Mouse (Mus musculus): ENCODE measurements around the gene Chn2. TPM values are rescaled to one million over a fixed set of nuclear protein-coding genes. Genes with fewer than 3 reads are reported as not detected.

Chn2 gene
- polyA plus RNA-seq, 1 experiment from 2014 or later = 13.6 TPM

DNA sequence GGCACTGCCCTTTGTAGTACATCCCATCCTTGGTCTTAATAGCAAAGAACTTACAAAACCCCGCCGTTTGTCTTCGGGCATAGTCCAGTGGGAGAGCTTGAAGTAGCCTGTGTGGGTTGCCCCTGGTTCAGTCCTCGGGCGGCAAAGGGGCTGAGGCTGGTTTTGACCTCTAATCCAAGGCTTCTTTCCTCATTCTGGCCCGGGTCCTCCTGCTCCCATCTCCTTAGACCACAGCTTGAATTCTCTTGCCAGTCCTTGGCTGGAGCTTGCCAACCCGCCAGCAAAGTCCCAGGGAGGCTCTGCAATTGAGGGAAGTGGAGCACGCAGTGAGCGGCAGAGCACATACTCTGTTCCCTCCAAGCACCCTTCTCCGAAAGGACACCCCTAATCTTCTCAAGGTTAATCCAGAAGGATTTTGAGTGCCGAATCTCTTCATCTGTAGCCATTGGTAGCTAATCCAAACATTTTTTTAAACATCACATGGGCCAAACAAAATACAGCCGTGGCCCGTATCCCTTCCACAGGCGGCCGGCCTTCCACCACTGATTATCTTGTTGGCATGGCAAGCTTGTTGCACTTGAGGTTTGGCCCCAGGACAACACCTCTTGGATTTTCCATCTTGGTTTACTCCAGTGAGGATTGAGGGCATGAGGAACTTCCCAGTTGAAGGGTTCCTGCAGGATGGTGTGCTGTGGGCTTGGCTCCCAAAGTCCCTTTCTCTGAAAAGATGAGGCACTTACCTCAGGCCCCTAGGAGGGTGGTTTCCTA is 41.3 kb downstream of the Chn2 start:
- H3K9me3 ChIP-seq = no peaks in the 10 kb centered on the region
- H3K27ac ChIP-seq = no peak overlapping the region
- no peak overlapping the region for H3K9ac ChIP-seq
- ATAC-seq (ENCODE audit: borderline replicate concordance, extremely low read depth, low FRiP score, low TSS enrichment) = no peak
- 90% methylated on average over 15 of the region's 15 CpGs for WGBS
- H3K4me2 ChIP-seq = no peak overlapping the region
- H3K4me3 ChIP-seq = no peak overlapping the region
- H3K36me3 ChIP-seq = no peaks in the 10 kb centered on the region
- peaks cover 5% of the 10 kb centered on the region for H3K4me1 ChIP-seq
- H3K27me3 ChIP-seq = no peaks in the 10 kb centered on the region

DNA sequence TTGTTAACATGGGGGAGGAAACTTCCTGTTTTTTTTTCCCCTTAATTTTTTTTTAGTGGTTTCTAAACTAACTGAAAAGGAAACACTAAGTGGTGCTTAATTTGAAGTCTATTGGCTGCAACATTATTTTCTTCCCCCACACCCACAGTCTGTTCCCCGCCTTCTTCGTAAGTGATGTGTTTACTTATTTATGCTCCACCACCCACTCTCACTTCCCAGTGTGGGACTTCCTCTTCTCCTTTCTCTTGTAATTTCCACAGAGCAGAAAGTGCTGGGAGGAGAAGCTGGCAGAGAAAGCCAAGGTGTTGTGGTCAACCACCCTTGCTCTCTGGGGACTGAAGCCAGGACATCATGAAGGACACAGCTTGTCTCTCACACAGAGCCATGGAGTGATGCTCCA is 43.2 kb downstream of the Chn2 start:
- no peak for ATAC-seq (ENCODE audit: borderline replicate concordance, extremely low read depth, low FRiP score, low TSS enrichment)
- H3K9ac ChIP-seq = no peak overlapping the region
- H3K4me1 ChIP-seq = peaks cover 5% of the 10 kb centered on the region
- no peak overlapping the region for H3K4me2 ChIP-seq
- WGBS = 56% methylated on average over 2 of the region's 2 CpGs
- no peaks in the 10 kb centered on the region for H3K36me3 ChIP-seq
- H3K27me3 ChIP-seq = no peaks in the 10 kb centered on the region; the same call in 1 of the 2 replicates
- H3K9me3 ChIP-seq = no peaks in the 10 kb centered on the region
- no peak overlapping the region for H3K27ac ChIP-seq
- H3K4me3 ChIP-seq = no peak overlapping the region

DNA sequence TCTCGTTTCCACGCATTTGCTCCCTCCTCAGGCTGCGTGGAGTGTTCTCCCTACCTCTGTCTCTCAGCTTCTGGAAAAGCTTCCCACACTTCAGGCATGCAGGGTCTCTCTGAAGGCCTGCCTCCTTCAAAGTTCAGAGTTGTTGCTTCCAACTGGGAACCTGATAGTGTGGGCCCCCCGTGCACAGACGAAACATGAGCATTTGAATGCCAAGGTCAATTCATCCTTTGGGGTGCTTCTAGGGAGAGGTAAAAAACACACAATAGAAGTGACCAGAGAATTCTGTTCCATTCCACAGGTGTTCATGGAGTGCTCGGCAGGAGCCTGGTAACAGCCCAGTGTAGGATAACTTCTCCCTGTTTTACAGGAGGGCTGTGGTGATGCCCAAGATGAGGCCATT is 44.7 kb downstream of the Chn2 start:
- no peak overlapping the region for H3K4me3 ChIP-seq
- peaks cover 5% of the 10 kb centered on the region; the same call in 1 of the 2 replicates for H3K4me1 ChIP-seq
- no peaks in the 10 kb centered on the region for H3K36me3 ChIP-seq
- no peak overlapping the region for H3K9ac ChIP-seq
- 81% methylated on average over 6 of the region's 6 CpGs for WGBS
- no peaks in the 10 kb centered on the region for H3K9me3 ChIP-seq
- no peak for ATAC-seq (ENCODE audit: borderline replicate concordance, extremely low read depth, low FRiP score, low TSS enrichment)
- H3K27ac ChIP-seq = no peak overlapping the region
- H3K4me2 ChIP-seq = no peak overlapping the region
- H3K27me3 ChIP-seq = no peaks in the 10 kb centered on the region; the same call in 1 of the 2 replicates

DNA sequence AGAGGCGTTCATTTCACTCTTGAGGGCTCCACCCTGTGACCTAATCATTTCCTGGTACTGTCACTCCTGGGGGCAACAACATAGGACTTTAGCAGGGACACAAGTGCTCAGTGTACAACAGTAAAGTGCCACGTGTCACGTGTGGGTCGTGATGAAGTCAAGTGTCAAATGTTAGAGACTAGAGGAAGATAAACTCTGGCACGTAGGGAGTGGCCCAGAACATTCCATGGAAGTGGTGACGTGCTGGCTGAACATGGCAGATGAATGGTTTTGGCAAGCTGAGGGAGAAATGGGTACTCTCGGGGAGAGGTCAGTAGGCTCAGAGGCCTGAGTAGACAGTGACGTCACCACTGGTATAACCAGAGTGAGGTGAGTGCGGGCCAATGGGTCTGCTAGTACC is 45.7 kb downstream of the Chn2 start:
- ATAC-seq (ENCODE audit: borderline replicate concordance, extremely low read depth, low FRiP score, low TSS enrichment) = no peak

DNA sequence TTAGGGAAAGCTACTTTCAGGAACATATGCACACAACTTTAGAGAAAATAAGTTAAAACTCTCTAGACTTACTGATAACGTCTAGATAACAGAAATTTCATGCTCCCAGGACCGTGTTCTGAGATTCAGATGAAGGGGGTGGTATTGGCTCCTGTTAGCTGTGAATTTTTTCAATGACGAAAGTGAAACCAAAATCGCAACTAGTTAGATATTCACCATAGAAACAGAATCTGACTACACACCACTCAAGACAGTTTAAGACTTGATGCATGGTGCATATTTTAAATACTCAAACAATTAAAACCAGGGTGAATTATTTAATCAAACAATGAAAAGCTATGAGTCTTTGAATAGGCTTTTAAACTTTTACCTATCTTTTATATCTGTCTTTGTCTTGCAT is 48.8 kb downstream of the Chn2 start:
- no peak overlapping the region for H3K4me3 ChIP-seq
- ATAC-seq (ENCODE audit: borderline replicate concordance, extremely low read depth, low FRiP score, low TSS enrichment) = no peak
- H3K27ac ChIP-seq = no peak overlapping the region
- H3K9me3 ChIP-seq = no peaks in the 10 kb centered on the region
- H3K27me3 ChIP-seq = no peaks in the 10 kb centered on the region; the same call in 1 of the 2 replicates
- H3K4me2 ChIP-seq = no peak overlapping the region
- H3K4me1 ChIP-seq = 0 out of 2 replicates have a peak, but pooled peaks cover 5% of the 10 kb centered on the region
- 56% methylated on average over 4 of the region's 4 CpGs for WGBS
- no peak overlapping the region for H3K9ac ChIP-seq
- H3K36me3 ChIP-seq = no peaks in the 10 kb centered on the region

More for the DNA sequence above, 45.7 kb downstream of the Chn2 start:
- no peak overlapping the region for H3K27ac ChIP-seq
- peaks cover 5% of the 10 kb centered on the region; the same call in 1 of the 2 replicates for H3K4me1 ChIP-seq
- no peaks in the 10 kb centered on the region for H3K9me3 ChIP-seq
- no peaks in the 10 kb centered on the region for H3K36me3 ChIP-seq
- no peak overlapping the region for H3K4me3 ChIP-seq
- no peak overlapping the region for H3K9ac ChIP-seq
- H3K27me3 ChIP-seq = no peaks in the 10 kb centered on the region; the same call in 1 of the 2 replicates
- whole genome bisulfite sequencing = 68% methylated on average over 9 of the region's 9 CpGs
- H3K4me2 ChIP-seq = no peak overlapping the region

DNA sequence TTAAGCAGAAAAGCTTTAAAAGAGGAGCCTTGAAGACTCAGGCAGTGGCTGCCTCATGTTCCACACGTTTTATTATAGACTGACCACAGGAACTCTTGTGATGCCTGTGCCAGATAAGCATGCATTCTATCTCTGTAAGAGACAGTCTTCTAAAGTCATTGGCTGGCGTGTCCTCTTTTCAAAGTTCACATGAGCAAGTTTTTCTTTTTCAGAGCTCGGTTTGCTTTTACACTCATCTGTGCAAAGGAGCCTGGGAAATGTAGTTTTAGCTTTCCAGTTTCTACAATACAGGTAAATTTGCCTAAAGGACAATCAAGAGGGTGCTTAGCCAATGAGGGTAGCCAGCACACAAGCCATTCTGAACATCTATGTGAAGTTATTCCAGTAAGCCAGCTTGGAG is 51.5 kb downstream of the Chn2 start:
- Histone ChIP-seq H3K4me1 (no peaks in the 10 kb centered on the region), H3K9ac (no peak overlapping the region), H3K36me3 (no peaks in the 10 kb centered on the region), H3K27ac (no peak overlapping the region), H3K9me3 (no peaks in the 10 kb centered on the region), H3K4me3 (no peak overlapping the region), H3K27me3 (no peaks in the 10 kb centered on the region; the same call in 1 of the 2 replicates), H3K4me2 (no peak overlapping the region)
- WGBS = 63% methylated on average over 3 of the region's 3 CpGs
- no peak for ATAC-seq (ENCODE audit: borderline replicate concordance, extremely low read depth, low FRiP score, low TSS enrichment)

DNA sequence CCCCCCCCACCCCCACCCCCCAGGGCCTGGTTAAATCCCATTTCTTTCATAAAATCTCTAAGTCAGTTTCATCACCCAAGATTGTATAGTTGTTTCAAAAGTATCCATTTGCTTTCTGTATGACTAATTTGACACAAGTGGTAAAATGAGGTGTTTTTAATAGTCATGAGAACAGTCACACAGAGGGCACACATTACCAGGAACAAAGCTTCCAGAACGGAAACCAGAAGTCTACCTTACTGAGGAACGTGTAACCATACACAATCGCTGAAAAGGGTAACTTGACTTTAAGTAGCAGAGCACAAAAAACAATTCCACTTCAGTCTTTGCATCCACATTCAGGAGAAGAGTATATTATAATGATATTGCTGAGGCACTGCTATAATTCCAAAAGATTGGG is 53.6 kb downstream of the Chn2 start:
- Histone ChIP-seq H3K4me2 (no peak overlapping the region), H3K4me3 (no peak overlapping the region), H3K36me3 (no peaks in the 10 kb centered on the region), H3K27me3 (peaks cover 3% of the 10 kb centered on the region; the same call in 1 of the 2 replicates), H3K9me3 (no peaks in the 10 kb centered on the region), H3K27ac (no peak overlapping the region), H3K4me1 (no peaks in the 10 kb centered on the region), H3K9ac (no peak overlapping the region)
- ATAC-seq (ENCODE audit: borderline replicate concordance, extremely low read depth, low FRiP score, low TSS enrichment) = no peak
- 78% methylated on average over 3 of the region's 3 CpGs for WGBS

DNA sequence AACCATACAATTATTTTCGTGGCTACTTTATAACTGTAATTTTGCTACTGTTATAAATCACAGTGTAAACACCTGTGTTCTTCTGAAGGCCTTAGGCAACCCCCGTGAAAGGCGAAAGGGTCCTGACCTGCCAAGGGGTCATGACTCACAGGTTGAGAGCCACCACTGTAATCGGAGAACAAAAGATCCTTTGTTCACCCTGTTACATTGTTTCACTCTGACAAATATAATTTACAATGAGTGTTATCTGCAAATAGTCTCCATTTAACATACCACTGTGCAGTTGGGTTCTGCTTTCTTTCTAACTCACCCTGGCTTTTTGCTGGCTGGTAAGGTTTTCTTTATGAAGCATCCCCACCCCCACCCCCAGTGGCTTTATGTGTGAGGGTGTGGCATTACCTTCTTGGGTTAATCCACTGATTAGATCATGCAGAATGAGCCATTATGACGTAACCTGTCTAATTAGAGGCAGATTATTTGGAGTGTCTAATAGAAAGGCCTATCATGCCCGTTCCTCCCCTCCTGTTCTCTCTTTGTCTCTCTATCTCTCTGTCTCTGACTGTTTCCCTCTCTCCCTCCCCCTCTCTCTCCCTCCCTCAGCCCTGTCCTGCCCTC is 56.9 kb downstream of the Chn2 start:
- H3K4me3 ChIP-seq = no peak overlapping the region

DNA sequence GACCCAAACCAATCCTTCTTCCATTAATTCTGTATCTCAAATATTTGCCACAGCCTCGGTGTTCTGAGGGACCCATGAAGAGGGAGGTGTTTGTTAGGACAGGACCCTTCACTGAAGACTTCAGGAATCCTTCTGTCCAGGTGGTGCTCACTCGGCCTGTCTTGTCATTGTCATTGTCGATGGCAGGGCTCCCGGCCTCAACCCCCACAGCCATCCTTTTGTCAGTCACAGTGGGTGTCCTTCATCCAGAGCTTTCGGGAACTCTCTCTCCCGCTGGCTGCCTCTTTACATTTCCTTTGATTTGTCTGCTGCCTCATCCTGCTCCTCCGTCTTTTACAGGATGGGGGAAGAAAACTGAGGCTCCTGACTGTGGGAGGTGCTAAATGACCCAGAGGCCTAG is 57.5 kb downstream of the Chn2 start:
- no peak for ATAC-seq (ENCODE audit: borderline replicate concordance, extremely low read depth, low FRiP score, low TSS enrichment)
- H3K4me2 ChIP-seq = no peak overlapping the region
- H3K27ac ChIP-seq = no peak overlapping the region

More for the DNA sequence above, 56.9 kb downstream of the Chn2 start:
- peaks cover 3% of the 10 kb centered on the region; the same call in 1 of the 2 replicates for H3K27me3 ChIP-seq
- no peak overlapping the region for H3K9ac ChIP-seq
- no peak overlapping the region for H3K27ac ChIP-seq
- ATAC-seq (ENCODE audit: borderline replicate concordance, extremely low read depth, low FRiP score, low TSS enrichment) = no peak
- WGBS = 50% methylated on average over 6 of the region's 6 CpGs
- H3K4me1 ChIP-seq = peaks cover 7% of the 10 kb centered on the region
- no peaks in the 10 kb centered on the region for H3K36me3 ChIP-seq
- H3K9me3 ChIP-seq = no peaks in the 10 kb centered on the region
- H3K4me2 ChIP-seq = no peak overlapping the region

DNA sequence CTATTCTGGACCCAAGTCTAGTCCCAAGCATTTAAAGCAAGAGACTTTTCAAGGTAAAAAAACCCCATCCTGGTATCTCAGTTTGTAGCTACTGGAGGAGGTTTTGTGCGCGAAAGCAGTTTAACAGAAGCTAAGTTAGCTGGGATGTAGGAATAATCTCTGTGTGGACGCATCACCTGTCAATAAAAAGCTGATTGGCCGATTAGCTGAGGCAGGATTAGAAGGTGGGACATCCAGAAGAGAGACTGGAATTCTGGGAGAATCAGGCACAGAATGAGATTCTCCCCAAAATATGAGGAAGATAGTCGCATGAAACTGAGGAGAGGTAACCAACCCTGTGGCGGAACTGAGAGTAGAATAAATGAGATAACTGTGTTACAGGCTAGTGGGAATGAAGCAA is 59.0 kb downstream of the Chn2 start:
- no peak overlapping the region for H3K4me2 ChIP-seq
- 92% methylated on average over 6 of the region's 6 CpGs for WGBS
- no peaks in the 10 kb centered on the region for H3K9me3 ChIP-seq
- H3K36me3 ChIP-seq = no peaks in the 10 kb centered on the region
- peaks cover 3% of the 10 kb centered on the region; the same call in 1 of the 2 replicates for H3K27me3 ChIP-seq
- H3K4me1 ChIP-seq = peaks cover 11% of the 10 kb centered on the region
- H3K4me3 ChIP-seq = no peak overlapping the region
- H3K27ac ChIP-seq = no peak overlapping the region
- ATAC-seq (ENCODE audit: borderline replicate concordance, extremely low read depth, low FRiP score, low TSS enrichment) = no peak
- H3K9ac ChIP-seq = no peak overlapping the region

More for the DNA sequence above, 57.5 kb downstream of the Chn2 start:
- Histone ChIP-seq H3K4me1 (peaks cover 7% of the 10 kb centered on the region), H3K36me3 (no peaks in the 10 kb centered on the region), H3K9ac (no peak overlapping the region), H3K27me3 (peaks cover 3% of the 10 kb centered on the region; the same call in 1 of the 2 replicates), H3K9me3 (no peaks in the 10 kb centered on the region), H3K4me3 (no peak overlapping the region)
- WGBS = 48% methylated on average over 7 of the region's 7 CpGs

DNA sequence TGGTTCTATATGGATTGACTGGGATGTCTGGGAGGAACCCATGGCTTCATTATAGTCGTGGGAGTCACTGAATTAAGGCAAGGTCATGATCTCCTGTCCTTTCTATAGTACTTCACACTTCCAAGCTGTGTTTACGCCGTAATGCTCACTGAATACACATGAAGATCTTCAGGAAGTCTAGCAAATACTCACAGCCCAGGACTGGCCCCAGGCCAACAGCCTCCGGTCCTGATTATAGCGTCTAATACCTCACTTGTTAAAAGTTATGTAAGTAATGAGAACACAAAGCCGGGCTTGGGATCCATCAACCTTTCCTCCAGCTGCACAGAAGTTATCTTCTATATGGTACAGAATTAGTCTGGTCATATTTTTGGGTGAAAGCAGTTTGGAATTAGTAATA is 60.3 kb downstream of the Chn2 start:
- Histone ChIP-seq H3K4me2 (no peak overlapping the region), H3K27ac (no peak overlapping the region), H3K27me3 (peaks cover 3% of the 10 kb centered on the region; the same call in 1 of the 2 replicates), H3K9me3 (no peaks in the 10 kb centered on the region), H3K36me3 (no peaks in the 10 kb centered on the region), H3K9ac (no peak overlapping the region), H3K4me3 (no peak overlapping the region), H3K4me1 (peaks cover 15% of the 10 kb centered on the region)
- ATAC-seq (ENCODE audit: borderline replicate concordance, extremely low read depth, low FRiP score, low TSS enrichment) = peak; percentile 49; the same call in 1 of the 2 replicates
- WGBS = 11% methylated on average over 6 of the region's 6 CpGs

DNA sequence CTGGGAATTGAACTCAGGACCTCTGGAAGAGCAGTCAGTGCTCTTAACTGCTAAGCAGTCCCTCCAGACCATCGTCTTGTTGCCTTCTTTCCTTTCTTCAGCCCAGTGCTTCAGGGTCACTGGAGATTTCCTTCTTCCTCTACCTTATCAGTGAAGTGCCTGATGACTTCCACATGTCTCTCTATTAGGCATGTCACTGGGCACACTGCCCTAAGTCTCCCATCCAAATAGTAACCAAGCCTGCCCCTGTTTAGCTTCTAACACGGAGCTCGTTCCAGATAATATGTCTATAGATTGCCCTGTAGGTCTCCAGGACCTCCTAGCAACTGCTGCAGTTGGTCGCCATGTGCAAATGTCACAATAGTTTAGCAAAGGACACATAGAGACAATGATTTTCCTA is 62.9 kb downstream of the Chn2 start:
- WGBS = 61% methylated on average over 4 of the region's 4 CpGs
- no peak overlapping the region for H3K27ac ChIP-seq
- H3K4me3 ChIP-seq = no peak overlapping the region
- H3K27me3 ChIP-seq = peaks cover 3% of the 10 kb centered on the region; the same call in 1 of the 2 replicates
- no peak overlapping the region for H3K9ac ChIP-seq
- peaks cover 15% of the 10 kb centered on the region for H3K4me1 ChIP-seq
- no peaks in the 10 kb centered on the region for H3K36me3 ChIP-seq
- no peak overlapping the region for H3K4me2 ChIP-seq
- no peaks in the 10 kb centered on the region for H3K9me3 ChIP-seq
- ATAC-seq (ENCODE audit: borderline replicate concordance, extremely low read depth, low FRiP score, low TSS enrichment) = no peak
